Mouse (Mus musculus) ovary, postnatal 36 days (tissue): ENCODE measurements around the gene Ptcd2.
"Not testable (repeated sequence)": the region's sequence is repeated elsewhere in the genome, so short reads cannot be mapped to it uniquely, and the experiment has no call there.

Experiments used
- DNase-seq: peaks from one replicate; pipeline ENCODE4 v3.0.0; 2022; ENCODE audit warnings: low spot score, mixed read lengths

Ptcd2 gene

GRCm38 (mm10) chr13:99355861-99356260 is 11.4 kb upstream of the Ptcd2 start:
- no peak for DNase-seq

- DNase-seq, result no peak
Measured at GRCm38 (mm10) chr13:99355072-99355471, 10.6 kb upstream of the Ptcd2 start.

- DNase-seq, result no peak
Measured at GRCm38 (mm10) chr13:99353490-99353851, 9.0 kb upstream of the Ptcd2 start.

GRCm38 (mm10) chr13:99352758-99353489 is 8.4 kb upstream of the Ptcd2 start:
- peak; percentile 91 for DNase-seq

- DNase-seq, result no peak
Measured at GRCm38 (mm10) chr13:99351596-99351995, 7.1 kb upstream of the Ptcd2 start.

- no peak for DNase-seq
Measured at GRCm38 (mm10) chr13:99351186-99351585, 6.7 kb upstream of the Ptcd2 start.

GRCm38 (mm10) chr13:99350009-99350408 is 5.5 kb upstream of the Ptcd2 start:
- no peak for DNase-seq

- no peak for DNase-seq
Measured at GRCm38 (mm10) chr13:99343876-99344598, 468 bp downstream of the Ptcd2 start.

- no peak for DNase-seq
Measured at GRCm38 (mm10) chr13:99341504-99341903, 3.0 kb downstream of the Ptcd2 start.

- DNase-seq, result no peak
Measured at GRCm38 (mm10) chr13:99337510-99337909, 7.0 kb downstream of the Ptcd2 start.

GRCm38 (mm10) chr13:99331255-99331654 is 13.2 kb downstream of the Ptcd2 start:
- DNase-seq, result no peak

GRCm38 (mm10) chr13:99324337-99324685 is 20.2 kb downstream of the Ptcd2 start:
- not testable (repeated sequence) for DNase-seq

- DNase-seq, result no peak
Measured at GRCm38 (mm10) chr13:99323632-99324336, 20.7 kb downstream of the Ptcd2 start.

GRCm38 (mm10) chr13:99322915-99323314 is 21.6 kb downstream of the Ptcd2 start:
- not testable (repeated sequence) for DNase-seq

- DNase-seq, result no peak
Measured at GRCm38 (mm10) chr13:99320453-99320852, 24.1 kb downstream of the Ptcd2 start.

GRCm38 (mm10) chr13:99317058-99317457 is 27.4 kb downstream of the Ptcd2 start:
- DNase-seq, result peak; percentile 32

GRCm38 (mm10) chr13:99316366-99316765 is 28.1 kb downstream of the Ptcd2 start:
- DNase-seq, result no peak

GRCm38 (mm10) chr13:99314657-99315181 is 29.8 kb downstream of the Ptcd2 start:
- DNase-seq, result no peak

- DNase-seq, result no peak
Measured at GRCm38 (mm10) chr13:99314098-99314497, 30.4 kb downstream of the Ptcd2 start.

GRCm38 (mm10) chr13:99308393-99308792 is 36.1 kb downstream of the Ptcd2 start:
- DNase-seq, result no peak

- no peak for DNase-seq
Measured at GRCm38 (mm10) chr13:99307930-99308359, 36.6 kb downstream of the Ptcd2 start.

GRCm38 (mm10) chr13:99306164-99306563 is 38.3 kb downstream of the Ptcd2 start:
- DNase-seq, result no peak

GRCm38 (mm10) chr13:99305186-99305585 is 39.3 kb downstream of the Ptcd2 start:
- no peak for DNase-seq
